ENCODE assay signal across 18 mouse cellular contexts in the genomic region with DNA sequence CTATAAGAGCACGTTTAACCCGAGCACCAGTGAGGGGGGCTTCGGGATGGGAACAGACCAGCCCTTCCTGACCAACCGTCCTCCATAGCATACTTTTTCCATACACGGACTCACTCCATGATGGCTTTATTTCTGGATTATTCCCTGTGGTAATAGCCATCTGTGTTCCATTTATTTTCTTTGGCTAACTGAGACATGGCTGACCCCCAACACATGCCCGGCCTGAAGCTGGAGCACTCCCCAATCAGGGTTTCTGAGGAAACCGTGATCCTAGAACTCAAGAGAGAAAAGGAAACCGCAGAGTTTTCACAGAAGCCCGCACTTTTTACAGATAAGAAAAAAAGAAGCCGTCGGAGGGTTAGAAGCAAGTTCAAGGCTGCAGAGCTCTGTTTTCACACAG.
DNase-seq lines count a peak whose midpoint lies in the region; ATAC-seq and TF ChIP-seq lines count a peak whose summit lies in the region.
"Had no signal": no experiment of that assay in that cellular context is flagged by ENCODE, and none has a peak within 500 bp of the region (broad histone marks: within the 10 kb centered on the region; RNA-seq: fewer than 3 reads in every experiment).

No protein-coding gene starts in this region.

- TF ChIP-seq CTCF in heart, postnatal 0 days (IDR thresholded peaks at IDR 0.05; ENCODE audit: low read depth), result no peak

- TF ChIP-seq POLR2A in limb, embryonic 14.5 days (IDR thresholded peaks at IDR 0.05; ENCODE audit: borderline replicate concordance, extremely low read depth, insufficient read depth, insufficient read length), result no peak

- H3K27me3 ChIP-seq in heart, postnatal 0 days (ENCODE audit: control insufficient read depth, insufficient read depth, low read length), result no peaks in the 10 kb centered on the region
- H3K27me3 ChIP-seq in embryonic facial prominence, embryonic 12.5 days, result no peaks in the 10 kb centered on the region
- H3K27me3 ChIP-seq in limb, embryonic 14.5 days (ENCODE audit: control insufficient read depth, insufficient read depth, low read length), result no peaks in the 10 kb centered on the region
- H3K27me3 ChIP-seq: heart, embryonic 15.5 days; liver, embryonic 12.5 days; megakaryocyte, embryonic 14.5 days; midbrain, embryonic 13.5 days; stomach, embryonic 15.5 days had no signal

- H3K4me2 ChIP-seq in heart, postnatal 0 days (ENCODE audit: low read depth, low read length), result no peak overlapping the region
- H3K4me2 ChIP-seq in embryonic facial prominence, embryonic 12.5 days (replicated peaks), result no peak overlapping the region
- no peak overlapping the region for H3K4me2 ChIP-seq in limb, embryonic 14.5 days (replicated peaks; ENCODE audit: low read depth, low read length, severe bottlenecking)
- H3K4me2 ChIP-seq: heart, embryonic 15.5 days; hindbrain, embryonic 14.5 days; liver, embryonic 12.5 days; midbrain, embryonic 13.5 days; stomach, embryonic 15.5 days had no signal

- H3K36me3 ChIP-seq in heart, postnatal 0 days (replicated peaks; ENCODE audit: control insufficient read depth, insufficient read depth, low read length), result no peaks in the 10 kb centered on the region
- 0 out of 2 replicates have a peak, but pooled peaks cover 6% of the 10 kb centered on the region for H3K36me3 ChIP-seq in embryonic facial prominence, embryonic 12.5 days
- peaks cover 3% of the 10 kb centered on the region; the same call in 1 of the 2 replicates for H3K36me3 ChIP-seq in limb, embryonic 14.5 days (ENCODE audit: control insufficient read depth, insufficient read depth, low read length)
- H3K36me3 ChIP-seq: heart, embryonic 15.5 days; liver, embryonic 12.5 days; midbrain, embryonic 13.5 days; stomach, embryonic 15.5 days had no signal

- 0 out of 2 replicates have a peak, but pooled peaks have one; percentile 32 for ATAC-seq in heart, postnatal 0 days (ENCODE audit: insufficient read depth, low read depth)
- ATAC-seq in embryonic facial prominence, embryonic 12.5 days (ENCODE audit: insufficient number of reproducible peaks, insufficient read depth, low FRiP score, low TSS enrichment), result no peak
- no peak for ATAC-seq in limb, embryonic 14.5 days (ENCODE audit: low FRiP score, low read depth)
- ATAC-seq: forebrain, embryonic 14.5 days; inflammation-experienced regulatory T-cells, adult 6 months; liver, embryonic 12.5 days; liver, postnatal 0 days had no signal

- H3K4me3 ChIP-seq in heart, postnatal 0 days (ENCODE audit: low read depth, low read length), result no peak overlapping the region
- H3K4me3 ChIP-seq in embryonic facial prominence, embryonic 12.5 days, result no peak overlapping the region
- no peak overlapping the region for H3K4me3 ChIP-seq in limb, embryonic 14.5 days (replicated peaks; ENCODE audit: low read length)
- H3K4me3 ChIP-seq: heart, embryonic 15.5 days; liver, embryonic 12.5 days; megakaryocyte, embryonic 14.5 days; midbrain, embryonic 13.5 days; stomach, embryonic 15.5 days had no signal

- TF ChIP-seq EP300 in heart, postnatal 0 days (IDR thresholded peaks at IDR 0.05; ENCODE audit: low read depth), result no peak

- H3K27ac ChIP-seq in heart, postnatal 0 days (ENCODE audit: low read depth), result no peak overlapping the region
- H3K27ac ChIP-seq in embryonic facial prominence, embryonic 12.5 days, result peak overlapping the region; percentile 51
- H3K27ac ChIP-seq in limb, embryonic 14.5 days (replicated peaks; ENCODE audit: low read depth, low read length), result 0 out of 2 replicates have a peak overlapping the region, but pooled peaks have one; percentile 33
- H3K27ac ChIP-seq: heart, embryonic 15.5 days; hindbrain, embryonic 14.5 days; liver, embryonic 12.5 days; midbrain, embryonic 13.5 days; stomach, embryonic 15.5 days had no signal

- 64% methylated on average over 11 of the region's 11 CpGs for WGBS in heart, postnatal 0 days
- WGBS in embryonic facial prominence, embryonic 12.5 days, result 49% methylated on average over 11 of the region's 11 CpGs
- WGBS in limb, embryonic 14.5 days, result 60% methylated on average over 11 of the region's 11 CpGs

- intact Hi-C loops in heart, postnatal 36 days (cut with DNase I), result loop anchor here (1.0 to 5.0 kb wide), 2 partner anchors 45 to 254 kb away; no protein-coding TSS in a partner anchor

- DNase-seq in heart, adult 11 months, result peak; percentile 76
- no peak for DNase-seq in heart, postnatal 36 days
- no peak for DNase-seq in heart, postnatal 0 days (ENCODE audit: low spot score)
- DNase-seq in heart, adult 8-10 months (ENCODE audit: low spot score), result no peak
- DNase-seq in limb, embryonic 14.5 days (ENCODE audit: low spot score), result peak; percentile 26
- no peak for DNase-seq in left cerebral cortex, adult 18-20 months (ENCODE audit: low spot score in 2 of 2)
- DNase-seq: cerebellum, adult 9-11 months; kidney, adult 11 months had no signal

- no peaks in the 10 kb centered on the region for H3K4me1 ChIP-seq in heart, postnatal 0 days (ENCODE audit: control insufficient read depth, insufficient read depth)
- peaks cover 32% of the 10 kb centered on the region for H3K4me1 ChIP-seq in embryonic facial prominence, embryonic 12.5 days
- H3K4me1 ChIP-seq in limb, embryonic 14.5 days (ENCODE audit: control insufficient read depth, insufficient read depth, low read length), result peaks cover 30% of the 10 kb centered on the region
- H3K4me1 ChIP-seq: liver, embryonic 12.5 days; megakaryocyte, embryonic 14.5 days; midbrain, embryonic 13.5 days; stomach, embryonic 15.5 days had no signal

- no peak overlapping the region for H3K9ac ChIP-seq in heart, postnatal 0 days (replicated peaks; ENCODE audit: low read depth, low read length)
- no peak overlapping the region for H3K9ac ChIP-seq in embryonic facial prominence, embryonic 12.5 days
- no peak overlapping the region for H3K9ac ChIP-seq in limb, embryonic 14.5 days (ENCODE audit: low read depth, low read length, severe bottlenecking)
- H3K9ac ChIP-seq: heart, embryonic 15.5 days; hindbrain, embryonic 14.5 days; liver, embryonic 12.5 days; liver, postnatal 0 days; midbrain, embryonic 13.5 days; stomach, embryonic 15.5 days had no signal

- H3K9me3 ChIP-seq in heart, postnatal 0 days (replicated peaks; ENCODE audit: control insufficient read depth, low read length), result no peaks in the 10 kb centered on the region
- H3K9me3 ChIP-seq in embryonic facial prominence, embryonic 12.5 days, result no peaks in the 10 kb centered on the region
- H3K9me3 ChIP-seq in limb, embryonic 14.5 days (ENCODE audit: control insufficient read depth, low read length), result no peaks in the 10 kb centered on the region
- H3K9me3 ChIP-seq: heart, embryonic 15.5 days; liver, embryonic 12.5 days; midbrain, embryonic 13.5 days; stomach, embryonic 15.5 days had no signal

Comparison
In these comparisons a context has a peak if more than half of its experiments do, and no peak if none do; other contexts are left out.
1. DNase-seq: peak in heart, adult 11 months (single experiment) and limb, embryonic 14.5 days (single experiment); none in heart, postnatal 36 days (0 of 2), heart, postnatal 0 days (single experiment), heart, adult 8-10 months (single experiment) and left cerebral cortex, adult 18-20 months (0 of 2).